Mouse (Mus musculus): Measurements from ENCODE around the gene Macf1.

GRCm38 (mm10) chr4:123593664-123594063 is 90.5 kb downstream of the Macf1 start:
- TF ChIP-seq CTCF (IDR thresholded peaks at IDR 0.05), result no peak
- TF ChIP-seq POLR2A (IDR thresholded peaks at IDR 0.05; ENCODE audit: insufficient read depth, low read depth, low read length), result no peak
- no peak for TF ChIP-seq EP300 (IDR thresholded peaks at IDR 0.05; ENCODE audit: insufficient read depth, low read depth, low read length)
